Mouse (Mus musculus) hindbrain, embryonic 15.5 days (tissue): Measurements from ENCODE around the gene Gpm6b. TPM values are rescaled to one million over a fixed set of nuclear protein-coding genes. Genes with fewer than 3 reads are reported as not detected.

Source experiments
- polyA plus RNA-seq: library from polyadenylated mRNA; unstranded; fragments of >200 nt; fragmentation: Nextera tagmentation; extraction: Ambion mirVana; gene quantifications from 2 replicates; pipeline ENCODE4 v1.2.1, GENCODE M21; 2015

Gpm6b gene
- polyA plus RNA-seq, 1 experiment from 2014 or later: 292 TPM

Other genes starting within 250 kb of the Gpm6b start
- 9.2 and 9.5 TPM in 2 replicates for gene Gemin8, start 68.5 kb upstream of the Gpm6b start, polyA plus RNA-seq
- gene Trappc2, start 201.7 kb downstream of the Gpm6b start, polyA plus RNA-seq: 78.9 and 87.4 TPM in 2 replicates
- 6.3 and 6.6 TPM in 2 replicates for gene Ofd1, start 201.8 kb downstream of the Gpm6b start, polyA plus RNA-seq
- 47.1 and 49.1 TPM in 2 replicates for gene Rab9, start 241.0 kb downstream of the Gpm6b start, polyA plus RNA-seq